Mouse (Mus musculus): ENCODE data around the gene Prr15l. TPM values are rescaled to one million over a fixed set of nuclear protein-coding genes. Genes with fewer than 3 reads are reported as not detected.
A peak's percentile ranks its signal among the peaks of the same experiment; 100 is the strongest.

The Prr15l gene
- total RNA-seq, 2 experiments from 2014 or later = not detected

GRCm38 (mm10) chr11:96969746-96970145, 41.8 kb downstream of the Prr15l start:
- intact Hi-C loops (cut with DNase I; ENCODE audit: low total_unique reads) = no loop called here
- peak; percentile 82 for DNase-seq

- no peak for DNase-seq
Measured at GRCm38 (mm10) chr11:96970341-96970740, 42.4 kb downstream of the Prr15l start.

GRCm38 (mm10) chr11:96972906-96973305, 45.0 kb downstream of the Prr15l start:
- intact Hi-C loops (cut with DNase I; ENCODE audit: low total_unique reads) = no loop called here
- no peak for DNase-seq

More at GRCm38 (mm10) chr11:96970341-96970740, 42.4 kb downstream of the Prr15l start:
- intact Hi-C loops (cut with DNase I; ENCODE audit: low total_unique reads) = no loop called here

GRCm38 (mm10) chr11:96973426-96973964, 45.6 kb downstream of the Prr15l start:
- peak; percentile 54 for DNase-seq
- intact Hi-C loops (cut with DNase I; ENCODE audit: low total_unique reads) = no loop called here

- no peak for DNase-seq
- intact Hi-C loops (cut with DNase I; ENCODE audit: low total_unique reads) = no loop called here
Measured at GRCm38 (mm10) chr11:96974813-96975212, 46.9 kb downstream of the Prr15l start.

GRCm38 (mm10) chr11:96975511-96976378, 47.8 kb downstream of the Prr15l start:
- intact Hi-C loops (cut with DNase I; ENCODE audit: low total_unique reads) = no loop called here
- no peak for DNase-seq

- intact Hi-C loops (cut with DNase I; ENCODE audit: low total_unique reads) = no loop called here
- DNase-seq = no peak
Measured at GRCm38 (mm10) chr11:96976379-96976687, 48.4 kb downstream of the Prr15l start.

- peak; percentile 91 for DNase-seq
- intact Hi-C loops (cut with DNase I; ENCODE audit: low total_unique reads) = no loop called here
Measured at GRCm38 (mm10) chr11:96976911-96977591, 49.1 kb downstream of the Prr15l start.

GRCm38 (mm10) chr11:96977606-96978400, 49.9 kb downstream of the Prr15l start:
- intact Hi-C loops (cut with DNase I; ENCODE audit: low total_unique reads) = no loop called here
- peak; percentile 99 for DNase-seq

- no peak for DNase-seq
- intact Hi-C loops (cut with DNase I; ENCODE audit: low total_unique reads) = no loop called here
Measured at GRCm38 (mm10) chr11:96978401-96979246, 50.7 kb downstream of the Prr15l start.

GRCm38 (mm10) chr11:96979329-96979728, 51.4 kb downstream of the Prr15l start:
- no peak for DNase-seq
- intact Hi-C loops (cut with DNase I; ENCODE audit: low total_unique reads) = no loop called here

GRCm38 (mm10) chr11:96980021-96980420, 52.1 kb downstream of the Prr15l start:
- intact Hi-C loops (cut with DNase I; ENCODE audit: low total_unique reads) = no loop called here
- DNase-seq = no peak

- DNase-seq = no peak
- intact Hi-C loops (cut with DNase I; ENCODE audit: low total_unique reads) = no loop called here
Measured at GRCm38 (mm10) chr11:96981461-96981860, 53.6 kb downstream of the Prr15l start.

- intact Hi-C loops (cut with DNase I; ENCODE audit: low total_unique reads) = no loop called here
Measured at GRCm38 (mm10) chr11:96982355-96982754, 54.5 kb downstream of the Prr15l start.

GRCm38 (mm10) chr11:96982859-96983258, 55.0 kb downstream of the Prr15l start, which contains the start of gene Sp2:
Sp2 (minus strand) TSS chr11:96982959.
- intact Hi-C loops (cut with DNase I; ENCODE audit: low total_unique reads) = no loop called here
- no peak for DNase-seq

More at GRCm38 (mm10) chr11:96982355-96982754, 54.5 kb downstream of the Prr15l start:
- DNase-seq = peak; percentile 75

GRCm38 (mm10) chr11:96984903-96985302, 57.0 kb downstream of the Prr15l start:
- no peak for DNase-seq
- intact Hi-C loops (cut with DNase I; ENCODE audit: low total_unique reads) = loop anchor here (2.0 kb wide), 1 partner anchor 40 kb away; no protein-coding TSS in a partner anchor

GRCm38 (mm10) chr11:96986463-96986862, 58.6 kb downstream of the Prr15l start:
- intact Hi-C loops (cut with DNase I; ENCODE audit: low total_unique reads) = no loop called here
- DNase-seq = no peak

Data from gastrocnemius, postnatal 14 days (tissue).